Mouse (Mus musculus): ENCODE data around the gene Rtn4rl2. TPM values are rescaled to one million over a fixed set of nuclear protein-coding genes. Genes with fewer than 3 reads are reported as not detected.

Gene Rtn4rl2
- total RNA-seq, 2 experiments from 2014 or later: 0.55 to 0.64 TPM

GRCm38 (mm10) chr2:84886821-84887281 is 341 bp upstream of the Rtn4rl2 start:
- intact Hi-C loops (cut with DNase I; ENCODE audit: low total_unique reads): loop anchor here (5.0 kb wide), 1 partner anchor 55 kb away; no protein-coding TSS in a partner anchor
- peak; percentile 19 for DNase-seq

GRCm38 (mm10) chr2:84885084-84886055 is 1.1 kb downstream of the Rtn4rl2 start:
- intact Hi-C loops (cut with DNase I; ENCODE audit: low total_unique reads): loop anchor here (5.0 kb wide), 1 partner anchor 53 kb away; no protein-coding TSS in a partner anchor
- no peak for DNase-seq

GRCm38 (mm10) chr2:84884611-84885010 is 1.9 kb downstream of the Rtn4rl2 start:
- intact Hi-C loops (cut with DNase I; ENCODE audit: low total_unique reads): loop anchor here (5.0 kb wide), 1 partner anchor 52 kb away; no protein-coding TSS in a partner anchor
- no peak for DNase-seq

GRCm38 (mm10) chr2:84883942-84884341 is 2.6 kb downstream of the Rtn4rl2 start:
- intact Hi-C loops (cut with DNase I; ENCODE audit: low total_unique reads): no loop called here
- DNase-seq: no peak

GRCm38 (mm10) chr2:84883530-84883929 is 3.0 kb downstream of the Rtn4rl2 start:
- intact Hi-C loops (cut with DNase I; ENCODE audit: low total_unique reads): no loop called here
- no peak for DNase-seq

GRCm38 (mm10) chr2:84883084-84883483 is 3.4 kb downstream of the Rtn4rl2 start:
- intact Hi-C loops (cut with DNase I; ENCODE audit: low total_unique reads): no loop called here
- DNase-seq: no peak

- intact Hi-C loops (cut with DNase I; ENCODE audit: low total_unique reads): no loop called here
- DNase-seq: no peak
Observed at GRCm38 (mm10) chr2:84882606-84883005, 3.9 kb downstream of the Rtn4rl2 start.

- intact Hi-C loops (cut with DNase I; ENCODE audit: low total_unique reads): no loop called here
- no peak for DNase-seq
Observed at GRCm38 (mm10) chr2:84880590-84880989, 5.9 kb downstream of the Rtn4rl2 start.

GRCm38 (mm10) chr2:84875842-84876241 is 10.7 kb downstream of the Rtn4rl2 start:
- intact Hi-C loops (cut with DNase I; ENCODE audit: low total_unique reads): no loop called here

GRCm38 (mm10) chr2:84872105-84872716 is 14.3 kb downstream of the Rtn4rl2 start:
- DNase-seq: peak; percentile 66
- intact Hi-C loops (cut with DNase I; ENCODE audit: low total_unique reads): no loop called here

More at GRCm38 (mm10) chr2:84875842-84876241, 10.7 kb downstream of the Rtn4rl2 start:
- no peak for DNase-seq

- DNase-seq: no peak
- intact Hi-C loops (cut with DNase I; ENCODE audit: low total_unique reads): no loop called here
Observed at GRCm38 (mm10) chr2:84870623-84871160, 15.8 kb downstream of the Rtn4rl2 start.

- intact Hi-C loops (cut with DNase I; ENCODE audit: low total_unique reads): loop anchor here (5.0 to 10.0 kb wide), 2 partner anchors 37 to 136 kb away; no protein-coding TSS in a partner anchor
- no peak for DNase-seq
Observed at GRCm38 (mm10) chr2:84868977-84869376, 17.5 kb downstream of the Rtn4rl2 start.

- peak; percentile 58 for DNase-seq
- intact Hi-C loops (cut with DNase I; ENCODE audit: low total_unique reads): loop anchor here (5.0 to 10.0 kb wide), 2 partner anchors 36 to 136 kb away; no protein-coding TSS in a partner anchor
Observed at GRCm38 (mm10) chr2:84868521-84868943, 18.0 kb downstream of the Rtn4rl2 start.

GRCm38 (mm10) chr2:84865616-84866571 is 20.6 kb downstream of the Rtn4rl2 start:
- intact Hi-C loops (cut with DNase I; ENCODE audit: low total_unique reads): loop anchor here (5.0 to 10.0 kb wide), 2 partner anchors 34 to 139 kb away; no protein-coding TSS in a partner anchor
- peak; percentile 58 for DNase-seq

GRCm38 (mm10) chr2:84862231-84862630 is 24.3 kb downstream of the Rtn4rl2 start:
- no peak for DNase-seq
- intact Hi-C loops (cut with DNase I; ENCODE audit: low total_unique reads): loop anchor here (10.0 kb wide), 1 partner anchor 143 kb away; no protein-coding TSS in a partner anchor

GRCm38 (mm10) chr2:84861430-84861829 is 25.1 kb downstream of the Rtn4rl2 start:
- DNase-seq: no peak
- intact Hi-C loops (cut with DNase I; ENCODE audit: low total_unique reads): loop anchor here (10.0 kb wide), 1 partner anchor 143 kb away; no protein-coding TSS in a partner anchor

- no peak for DNase-seq
- intact Hi-C loops (cut with DNase I; ENCODE audit: low total_unique reads): loop anchor here (10.0 kb wide), 1 partner anchor 145 kb away; no protein-coding TSS in a partner anchor
Observed at GRCm38 (mm10) chr2:84859991-84860780, 26.3 kb downstream of the Rtn4rl2 start.

GRCm38 (mm10) chr2:84858551-84858950 is 28.0 kb downstream of the Rtn4rl2 start:
- intact Hi-C loops (cut with DNase I; ENCODE audit: low total_unique reads): no loop called here
- DNase-seq: no peak
